Comparison of ENCODE assay signal across 9 mouse cellular contexts in genomic region chr1:64795284-64796040, GRCm38 (mm10). TPM values are rescaled to one million over a fixed set of nuclear protein-coding genes. Genes with fewer than 3 reads are reported as not detected.
DNase-seq lines count a peak whose midpoint lies in the region; ATAC-seq lines count a peak whose summit lies in the region.
"Had no signal": no experiment of that assay in that cellular context is flagged by ENCODE, and none has a peak within 500 bp of the region (broad histone marks: within the 10 kb centered on the region; RNA-seq: fewer than 3 reads in every experiment).

No protein-coding gene starts in this region.

- no peak overlapping the region for H3K27ac ChIP-seq in forebrain, embryonic 15.5 days (replicated peaks)
- no peak overlapping the region for H3K27ac ChIP-seq in forebrain, embryonic 12.5 days

- no peaks in the 10 kb centered on the region for H3K9me3 ChIP-seq in forebrain, embryonic 15.5 days
- H3K9me3 ChIP-seq in forebrain, embryonic 12.5 days = no peaks in the 10 kb centered on the region

- peaks cover 25% of the 10 kb centered on the region for H3K4me1 ChIP-seq in forebrain, embryonic 15.5 days
- H3K4me1 ChIP-seq in forebrain, embryonic 12.5 days = peaks cover 16% of the 10 kb centered on the region

- H3K27me3 ChIP-seq in forebrain, embryonic 15.5 days = no peaks in the 10 kb centered on the region
- peaks cover 21% of the 10 kb centered on the region; the same call in 1 of the 2 replicates for H3K27me3 ChIP-seq in forebrain, embryonic 12.5 days

- 74% methylated on average over 8 of the region's 8 CpGs for WGBS in forebrain, embryonic 15.5 days
- 82% methylated on average over 8 of the region's 8 CpGs for WGBS in forebrain, embryonic 12.5 days

- peak; percentile 11 for DNase-seq in ovary, postnatal 36 days (ENCODE audit: low spot score)
- no peak for DNase-seq in ovary, adult 18-20 months (ENCODE audit: low spot score)
- DNase-seq in heart, postnatal 36 days = peak; percentile 25 to 26
- no peak for DNase-seq in right cerebral cortex, postnatal 4 days
- no peak for DNase-seq in kidney, adult 11 months

- H3K36me3 ChIP-seq in forebrain, embryonic 15.5 days = 0 out of 2 replicates have a peak, but pooled peaks cover 2% of the 10 kb centered on the region
- no peaks in the 10 kb centered on the region for H3K36me3 ChIP-seq in forebrain, embryonic 12.5 days (replicated peaks)

- peak; percentile 32; the same call in 1 of the 2 replicates for ATAC-seq in forebrain, embryonic 15.5 days (replicated peaks)
- ATAC-seq in forebrain, embryonic 12.5 days (ENCODE audit: low FRiP score) = no peak
- no peak for ATAC-seq in granulocyte monocyte progenitor cell, adult 5-6 weeks (replicated peaks; ENCODE audit: poor library complexity, severe bottlenecking)
- ATAC-seq: CD4-positive, CD25-positive, alpha-beta regulatory T cell, adult 4 months had no signal

- H3K9ac ChIP-seq in forebrain, embryonic 15.5 days (replicated peaks) = no peak overlapping the region
- H3K9ac ChIP-seq in forebrain, embryonic 12.5 days = no peak overlapping the region

- H3K4me2 ChIP-seq in forebrain, embryonic 15.5 days (replicated peaks) = no peak overlapping the region
- no peak overlapping the region for H3K4me2 ChIP-seq in forebrain, embryonic 12.5 days

- intact Hi-C loops in heart, postnatal 36 days (cut with DNase I) = no loop called here

- no peak overlapping the region for H3K4me3 ChIP-seq in forebrain, embryonic 15.5 days
- no peak overlapping the region for H3K4me3 ChIP-seq in forebrain, embryonic 12.5 days (replicated peaks)

RNA-seq across cellular contexts. Expression of gene Fzd5, which starts 57.9 kb away (rescaled TPM):
- polyA plus RNA-seq in forebrain, embryonic 15.5 days (2015; fragmentation: Nextera tagmentation; extraction: Ambion mirVana) = 0.55 and 0.87 TPM in 2 replicates
- 1.0 and 1.5 TPM in 2 replicates for polyA plus RNA-seq in forebrain, embryonic 12.5 days (2016; fragmentation: Nextera tagmentation; extraction: Ambion mirVana)
- total RNA-seq in heart, postnatal 36 days (2021) = 1 to 10 TPM; 4.5 TPM
- total RNA-seq in granulocyte monocyte progenitor cell, adult 5-6 weeks (2014; fragmentation: Nextera tagmentation) = 1.2 and 1.6 TPM in 2 replicates
- 1.1 and 1.2 TPM in 2 replicates for total RNA-seq in granulocyte monocyte progenitor cell, adult 5-6 weeks (2017)

Comparison
In these comparisons a context has a peak if more than half of its experiments do, and no peak if none do; other contexts are left out.
1. DNase-seq: peak in ovary, postnatal 36 days (single experiment) and heart, postnatal 36 days (2 of 2); none in ovary, adult 18-20 months (single experiment), right cerebral cortex, postnatal 4 days (single experiment) and kidney, adult 11 months (single experiment).